Mouse (Mus musculus): ENCODE results near the gene Tspear.
"Not testable (repeated sequence)": the region's sequence is repeated elsewhere in the genome, so short reads cannot be mapped to it uniquely, and the experiment has no call there.

DNA sequence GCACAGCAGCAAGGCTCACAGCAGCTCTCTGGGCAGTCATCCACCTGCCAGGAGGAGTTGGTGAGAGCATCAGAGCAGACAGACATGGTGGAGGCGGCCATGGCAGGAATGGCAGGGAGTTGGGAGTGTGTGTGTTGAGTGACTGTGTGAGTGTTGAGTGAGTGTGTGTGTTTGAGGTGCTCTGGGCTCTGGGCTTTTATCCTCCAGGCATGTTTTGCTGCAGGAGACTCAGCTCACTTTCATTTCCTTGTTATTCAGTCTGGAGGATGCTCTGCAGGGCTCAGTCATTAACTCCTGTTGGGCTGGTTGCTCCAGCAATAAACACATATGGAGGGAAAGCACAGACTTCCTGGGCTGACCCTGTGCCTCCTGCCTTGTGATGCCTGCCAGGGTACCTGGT lies 90.5 kb downstream of the Tspear start, which contains the start of gene Gm7138:
- not testable (repeated sequence) for TF ChIP-seq POLR2AphosphoS2 (IDR thresholded peaks at IDR 0.05; ENCODE audit: insufficient read length, low read depth); SRF (IDR thresholded peaks at IDR 0.05; ENCODE audit: control insufficient read depth, insufficient read length, low read depth); MYOD1 (IDR thresholded peaks at IDR 0.05; ENCODE audit: control insufficient read depth in 1 of 3, insufficient read length in 2 of 3, low read depth in 2 of 3); POLR2A (IDR thresholded peaks at IDR 0.05; ENCODE audit: insufficient read length, low read depth); TCF12 (IDR thresholded peaks at IDR 0.05; ENCODE audit: insufficient read depth, poor library complexity, severe bottlenecking); MAX (IDR thresholded peaks at IDR 0.05; ENCODE audit: low read depth); REST (IDR thresholded peaks at IDR 0.05; ENCODE audit: insufficient read depth, insufficient read length); TCF3 (IDR thresholded peaks at IDR 0.05; ENCODE audit: insufficient read length, low read depth); CEBPB (IDR thresholded peaks at IDR 0.05; ENCODE audit: insufficient read depth, poor library complexity, severe bottlenecking); USF1 (IDR thresholded peaks at IDR 0.05; ENCODE audit: low read depth)

All from myocyte (in vitro differentiated cells).